Mouse (Mus musculus) regulatory T cell (primary cell): ENCODE data around the gene Map2k1.
"Not testable (repeated sequence)": the region's sequence is repeated elsewhere in the genome, so short reads cannot be mapped to it uniquely, and the experiment has no call there.

Experiments
- in situ Hi-C: fragments of 300-600 bp; cut with MboI, MseI; formaldehyde crosslinking; loops from one replicate; pipeline ENCODE4 v1.15.1; 2025; ENCODE audit warnings: high pct_unique_total_duplicates

The Map2k1 gene

GRCm38 (mm10) chr9:64172145-64172815 is 81.2 kb downstream of the Map2k1 start:
- in situ Hi-C loops, result loop anchor here (5.0 kb wide), 1 partner anchor 110 kb away; the partner anchor contains the start of gene Tipin

DNA sequence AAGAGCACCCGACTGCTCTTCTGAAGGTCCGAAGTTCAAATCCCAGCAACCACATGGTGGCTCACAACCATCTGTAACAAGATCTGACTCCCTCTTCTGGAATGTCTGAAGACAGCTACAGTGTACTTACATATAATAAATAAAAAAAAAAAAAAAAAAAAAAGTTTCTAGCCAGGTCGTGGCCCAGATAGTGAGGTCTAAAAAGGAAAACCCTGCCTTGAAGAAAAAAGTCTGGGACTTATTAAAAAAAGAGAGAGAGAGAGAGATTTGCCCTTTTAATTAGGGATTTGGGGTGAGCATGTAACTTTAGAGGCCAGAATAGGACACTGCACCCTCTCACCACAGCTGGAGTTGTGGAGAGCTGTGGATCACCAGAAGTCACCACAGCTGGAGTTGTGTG is 83.5 kb downstream of the Map2k1 start:
- in situ Hi-C loops, result loop anchor here (5.0 kb wide), 1 partner anchor 112 kb away; the partner anchor contains the start of gene Tipin

DNA sequence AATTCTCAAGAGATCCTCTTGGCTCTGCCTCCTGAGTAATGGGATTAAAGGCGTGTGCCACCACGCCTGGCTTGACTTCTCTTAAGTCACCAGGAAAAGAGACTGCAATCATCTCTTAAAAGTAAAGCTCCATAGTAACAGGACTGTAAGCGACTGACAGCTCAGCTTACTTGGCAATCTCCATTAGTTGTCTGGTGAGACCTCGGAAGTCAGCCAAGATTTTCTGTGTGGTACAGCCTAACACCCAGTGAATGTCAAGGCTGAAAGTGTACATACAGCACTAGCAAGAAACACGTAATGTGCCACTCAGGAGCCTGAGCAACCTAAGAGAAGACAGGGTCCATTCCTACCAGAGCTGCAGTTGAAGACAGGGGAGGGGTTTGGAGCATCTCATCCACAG is 93.0 kb downstream of the Map2k1 start:
- in situ Hi-C loops, result no loop called here

DNA sequence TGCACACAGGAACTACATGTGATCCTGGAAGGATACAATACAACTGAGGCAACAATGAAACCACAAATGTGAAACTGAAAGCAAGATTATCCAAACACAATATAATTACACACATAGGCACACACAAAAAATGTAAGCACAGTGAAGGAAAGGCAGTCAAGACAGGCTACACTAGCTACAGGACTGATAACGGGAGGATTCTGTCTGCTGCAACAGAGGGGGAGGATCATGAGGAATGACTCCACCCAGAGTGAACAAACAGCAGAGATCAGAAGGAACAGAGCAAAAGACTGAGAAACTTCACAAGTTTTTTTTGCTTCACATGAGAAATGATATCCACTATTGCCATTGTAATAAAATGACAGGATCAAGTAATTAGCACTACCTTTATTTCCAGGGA is 96.8 kb downstream of the Map2k1 start:
- in situ Hi-C loops, result loop anchor here (10.0 kb wide), 1 partner anchor 138 kb away; no protein-coding TSS in a partner anchor

- in situ Hi-C loops, result no loop called here
Observed at GRCm38 (mm10) chr9:64139879-64140278, 113.6 kb downstream of the Map2k1 start.

- in situ Hi-C loops, result not testable (repeated sequence)
Observed at GRCm38 (mm10) chr9:64138896-64139295, 114.5 kb downstream of the Map2k1 start.
